Mouse (Mus musculus) C2C12 (cell line): ENCODE measurements around the gene Txndc9.

Source experiments
- CTCF ChIP-seq: IDR thresholded peaks from one replicate; pipeline ENCODE4 v1.5.1; 2011; ENCODE audit not compliant: control insufficient read depth, insufficient read depth, insufficient read length
- MYOD1 ChIP-seq: IDR thresholded peaks from one replicate; pipeline ENCODE4 v1.6.1; 2011; ENCODE audit warnings: low read depth; ENCODE audit not compliant: control insufficient read depth, insufficient read length
- USF1 ChIP-seq: IDR thresholded peaks from one replicate; pipeline ENCODE4 v1.6.1; 2011; ENCODE audit warnings: low read depth, mild to moderate bottlenecking, control low read depth, moderate library complexity

GRCm38 (mm10) chr1:38011647-38012046 lies 14.0 kb upstream of the Txndc9 start:
- TF ChIP-seq CTCF (no peak), MYOD1 (no peak), USF1 (no peak)
